Mouse (Mus musculus): ENCODE measurements at regions not wholly inside any gene's neighbourhood (a gene's known extent, or its start where the extent isn't known, plus 50 kb on each side); places are given as distances from the start of the nearest gene placed in this dataset.

GRCm38 (mm10) chr13:28754207-28754606 is 199.3 kb downstream of the Sox4 start:
- no peak for DNase-seq

GRCm38 (mm10) chr13:28750949-28751692 is 202.4 kb downstream of the Sox4 start:
- no peak for DNase-seq

- DNase-seq = no peak
Measured at GRCm38 (mm10) chr13:28740158-28740670, 213.3 kb downstream of the Sox4 start.

GRCm38 (mm10) chr13:28738160-28739100 is 215.1 kb downstream of the Sox4 start:
- no peak for DNase-seq

GRCm38 (mm10) chr13:28732475-28732874 is 221.0 kb downstream of the Sox4 start:
- DNase-seq = no peak

- DNase-seq = no peak
Measured at GRCm38 (mm10) chr13:28732036-28732435, 221.5 kb downstream of the Sox4 start.

- no peak for DNase-seq
Measured at GRCm38 (mm10) chr13:28730059-28730580, 223.4 kb downstream of the Sox4 start.

- no peak for DNase-seq
Measured at GRCm38 (mm10) chr13:28728768-28729167, 224.7 kb downstream of the Sox4 start.

GRCm38 (mm10) chr13:28724300-28724699 is 229.2 kb downstream of the Sox4 start:
- DNase-seq = no peak

GRCm38 (mm10) chr13:28722074-28722473 is 231.4 kb downstream of the Sox4 start:
- DNase-seq = no peak

GRCm38 (mm10) chr13:28721548-28721981 is 231.9 kb downstream of the Sox4 start:
- peak; percentile 12 for DNase-seq

- DNase-seq = no peak
Measured at GRCm38 (mm10) chr13:28720639-28721239, 232.8 kb downstream of the Sox4 start.

GRCm38 (mm10) chr13:28720169-28720568 is 233.3 kb downstream of the Sox4 start:
- no peak for DNase-seq

GRCm38 (mm10) chr13:28718868-28719265 is 234.6 kb downstream of the Sox4 start:
- no peak for DNase-seq

- peak; percentile 6 for DNase-seq
Measured at GRCm38 (mm10) chr13:28718169-28718867, 235.2 kb downstream of the Sox4 start.

- DNase-seq = no peak
Measured at GRCm38 (mm10) chr13:28717404-28717803, 236.1 kb downstream of the Sox4 start.

GRCm38 (mm10) chr13:28709966-28710365 is 243.5 kb downstream of the Sox4 start:
- DNase-seq = no peak

- no peak for DNase-seq
Measured at GRCm38 (mm10) chr13:28701309-28701708, 252.2 kb downstream of the Sox4 start.

GRCm38 (mm10) chr13:28700081-28700480 is 253.4 kb downstream of the Sox4 start:
- no peak for DNase-seq

GRCm38 (mm10) chr13:28699490-28700032 is 254.0 kb downstream of the Sox4 start:
- no peak for DNase-seq

Measured in adrenal gland, postnatal 25 days (tissue).